Mouse (Mus musculus) mature B cell (primary cell): ENCODE measurements around the gene Ercc6.

Experiments used
- in situ Hi-C: fragments of 300-500 bp; cut with MboI; formaldehyde crosslinking; loops from 2 replicates; pipeline ENCODE4 v1.14.3; 2019

Gene Ercc6

DNA sequence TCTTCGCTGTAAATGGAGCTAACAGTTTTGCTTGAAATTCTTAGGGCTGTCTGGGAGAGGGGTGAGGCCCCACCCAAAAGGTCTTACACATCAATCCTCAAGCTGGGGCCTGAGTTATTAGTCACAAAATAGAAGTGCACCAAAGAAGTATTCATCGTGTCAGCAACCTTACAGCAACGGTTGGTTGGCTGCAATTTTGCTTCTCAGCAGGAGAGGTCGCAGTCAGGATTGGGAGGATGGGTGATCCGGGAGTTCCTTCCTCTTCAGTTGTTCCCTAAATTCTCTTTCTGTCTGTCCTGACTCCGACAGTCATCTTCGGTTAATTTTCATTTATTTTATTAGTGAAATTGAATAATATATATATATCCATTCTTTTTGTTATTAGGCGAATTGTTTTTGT lies 59.2 kb downstream of the Ercc6 start:
- in situ Hi-C loops: no loop called here

DNA sequence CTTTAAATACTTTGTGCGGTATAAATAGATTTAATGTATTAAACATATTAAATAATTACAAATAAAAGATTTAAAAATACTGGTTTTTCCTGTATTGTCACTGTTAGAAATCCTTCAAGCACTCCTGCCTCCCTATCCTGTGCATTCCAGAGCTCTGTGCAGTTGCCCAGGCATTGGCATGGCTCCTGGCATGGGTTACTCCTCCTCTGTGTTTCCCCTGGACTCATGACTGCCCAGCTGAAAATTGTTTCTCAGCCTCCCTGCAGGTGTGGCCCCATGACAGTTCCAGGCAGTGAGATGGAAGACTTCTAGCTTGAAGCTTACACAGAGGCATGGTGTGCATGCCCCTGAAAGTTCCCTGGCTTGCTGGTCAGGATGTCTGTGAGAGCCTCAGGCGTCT lies 65.1 kb downstream of the Ercc6 start:
- in situ Hi-C loops: no loop called here

DNA sequence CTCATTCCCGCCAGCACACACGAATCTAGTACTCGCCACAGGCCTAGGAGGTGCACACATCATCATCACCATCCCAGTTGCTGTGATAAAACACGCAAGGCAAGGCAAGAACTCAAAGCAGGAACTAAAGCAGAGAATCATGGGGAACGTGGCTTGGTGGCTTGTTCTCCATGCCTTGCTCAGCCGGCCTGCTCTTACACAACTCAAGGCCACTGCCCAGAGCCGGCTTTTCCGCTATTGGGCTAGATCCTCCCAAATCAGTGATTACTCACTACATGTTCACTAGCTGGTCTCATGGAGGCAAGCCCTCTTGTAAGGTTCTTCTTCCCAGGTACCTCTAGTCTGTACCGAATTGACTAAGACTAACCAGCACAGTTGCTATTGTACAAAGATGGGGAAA lies 70.4 kb downstream of the Ercc6 start:
- in situ Hi-C loops: no loop called here

DNA sequence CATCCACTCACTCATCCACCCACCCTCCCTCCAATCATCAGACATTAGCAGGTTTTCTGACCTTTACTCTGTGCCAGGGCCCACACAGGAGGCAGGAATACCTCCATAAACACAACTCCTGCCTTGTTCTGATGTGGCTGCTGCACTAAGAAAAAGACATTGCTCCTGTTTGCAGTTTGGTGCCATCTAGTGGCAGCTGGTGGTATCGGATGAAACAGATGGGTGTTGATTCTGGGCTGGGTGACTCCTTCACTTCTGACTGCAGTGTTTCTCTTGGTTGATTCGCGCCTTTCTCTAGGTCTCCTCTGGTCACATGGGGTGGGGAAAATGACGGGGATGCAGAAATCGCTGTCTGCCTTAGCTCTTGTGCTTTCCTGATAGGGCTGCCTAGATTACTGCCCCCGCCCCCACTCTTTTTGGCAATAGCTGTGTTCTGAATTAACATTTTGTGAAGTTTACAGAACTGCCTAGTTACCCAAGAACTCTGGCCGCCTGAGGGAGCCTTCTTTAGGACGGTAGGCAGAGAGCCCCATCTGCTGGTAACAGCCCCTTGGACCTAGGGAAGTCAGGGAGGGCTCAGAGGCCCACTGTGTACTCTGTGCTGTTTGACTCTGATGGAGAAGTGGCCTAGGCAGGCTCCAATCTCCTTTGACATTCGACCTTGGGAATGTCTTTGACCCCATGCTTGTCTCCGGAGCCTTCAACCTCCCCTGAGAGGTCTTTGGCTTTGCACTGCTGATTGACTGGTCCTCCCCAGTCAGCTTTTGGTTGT lies 73.9 kb downstream of the Ercc6 start:
- in situ Hi-C loops: no loop called here

DNA sequence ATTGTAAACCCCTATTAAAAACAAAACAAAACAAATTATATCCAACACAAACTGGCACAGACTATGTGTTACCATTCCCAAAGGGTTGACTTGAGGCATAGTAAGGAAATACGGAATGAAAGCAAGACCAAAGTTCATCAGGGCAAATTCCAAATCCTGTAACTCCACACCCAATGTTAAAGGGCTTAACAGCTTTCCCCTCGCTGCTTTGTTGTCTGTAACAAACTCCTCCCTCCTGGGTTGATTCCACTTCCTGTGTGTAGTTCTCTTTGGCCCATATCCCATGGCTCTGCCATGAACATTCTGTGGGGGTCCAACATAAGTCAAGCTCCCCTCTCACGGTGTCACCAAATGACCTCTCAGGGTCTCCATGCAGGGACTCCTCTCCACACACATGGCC lies 77.1 kb downstream of the Ercc6 start:
- in situ Hi-C loops: no loop called here

DNA sequence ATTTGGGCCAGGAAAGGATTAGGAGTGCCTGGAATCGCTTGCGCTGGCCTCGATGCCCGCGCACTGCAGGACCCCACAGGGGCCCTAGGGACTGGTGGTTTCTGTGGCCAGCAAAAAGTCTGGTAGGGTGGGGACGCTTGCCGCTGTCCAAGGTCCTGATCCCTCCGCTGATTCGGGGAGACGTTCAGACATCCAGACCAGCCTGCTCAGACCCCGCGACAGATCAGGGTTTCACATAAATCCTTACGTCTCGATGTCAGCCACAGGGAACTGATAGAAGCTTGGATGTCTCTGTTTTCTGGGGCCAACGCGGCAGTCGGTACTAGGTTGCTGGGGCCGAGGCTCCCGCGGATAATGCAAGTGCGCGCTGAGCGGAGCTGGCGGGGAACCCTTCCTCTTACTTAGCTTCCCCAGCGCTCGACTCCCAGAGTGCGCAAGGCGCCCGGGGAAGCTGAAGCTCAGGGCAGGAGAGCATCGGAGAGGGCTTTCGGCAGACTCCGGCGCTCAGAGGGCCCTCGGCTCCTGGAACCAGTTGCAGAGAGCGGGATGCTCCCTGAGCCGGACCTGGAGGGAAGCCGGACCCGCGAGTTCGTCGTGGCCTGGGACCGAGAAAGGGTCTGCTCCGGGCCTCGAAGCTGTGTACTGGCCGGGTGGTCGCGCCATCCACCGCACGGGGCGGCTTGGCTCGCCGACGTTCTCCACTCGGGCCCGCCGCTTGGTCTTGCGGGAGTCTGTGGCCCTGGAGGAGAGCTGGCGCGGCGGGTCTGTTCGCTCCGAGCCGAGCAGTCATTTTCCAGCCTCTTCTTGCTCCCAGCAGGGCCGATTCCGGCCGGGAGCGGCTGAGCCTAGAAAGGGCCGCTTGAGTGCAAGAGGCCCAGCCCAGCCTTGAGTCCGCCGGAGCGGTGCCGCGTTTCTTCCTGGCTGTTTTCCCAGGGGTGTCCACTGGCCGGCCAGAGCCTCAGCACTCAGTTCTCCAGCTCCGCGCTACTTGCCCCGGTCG lies 84.2 kb downstream of the Ercc6 start:
- in situ Hi-C loops: no loop called here

DNA sequence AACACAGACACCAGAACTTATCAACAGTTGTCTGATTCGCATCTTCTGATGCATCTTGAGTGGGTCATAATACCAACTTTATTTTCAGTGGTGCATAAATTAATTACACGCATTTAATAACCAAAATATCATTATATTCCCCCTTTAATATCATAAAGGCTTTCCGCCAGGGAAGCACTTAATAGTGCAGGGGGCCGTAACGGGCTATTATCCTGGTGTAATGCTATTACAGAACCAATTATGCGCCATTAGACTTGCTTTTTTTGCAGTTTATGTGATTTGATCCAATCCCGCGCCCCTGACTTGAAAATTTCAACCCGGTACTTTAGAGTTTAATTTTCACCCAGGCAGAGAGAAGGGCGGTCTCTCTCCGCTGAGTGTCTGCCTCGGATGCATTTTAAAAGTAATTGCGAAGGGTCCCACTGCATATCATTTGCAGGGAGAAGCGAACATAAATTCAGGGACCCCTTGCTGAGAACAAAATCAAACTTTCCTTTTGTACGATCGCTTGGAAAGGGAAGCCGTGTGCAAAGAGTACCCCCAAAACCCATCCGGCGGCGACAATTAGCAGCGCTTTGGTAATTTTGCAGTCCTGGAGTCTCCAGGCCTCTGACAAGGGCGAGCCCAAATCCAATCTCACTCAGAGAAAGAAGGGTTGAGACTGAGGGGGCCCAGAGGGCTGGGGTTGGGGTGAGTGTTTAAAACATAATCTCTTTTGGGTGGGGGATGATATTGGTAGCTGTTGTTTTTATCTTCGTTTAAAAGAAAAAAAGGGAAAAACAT lies 85.3 kb downstream of the Ercc6 start:
- in situ Hi-C loops: no loop called here

DNA sequence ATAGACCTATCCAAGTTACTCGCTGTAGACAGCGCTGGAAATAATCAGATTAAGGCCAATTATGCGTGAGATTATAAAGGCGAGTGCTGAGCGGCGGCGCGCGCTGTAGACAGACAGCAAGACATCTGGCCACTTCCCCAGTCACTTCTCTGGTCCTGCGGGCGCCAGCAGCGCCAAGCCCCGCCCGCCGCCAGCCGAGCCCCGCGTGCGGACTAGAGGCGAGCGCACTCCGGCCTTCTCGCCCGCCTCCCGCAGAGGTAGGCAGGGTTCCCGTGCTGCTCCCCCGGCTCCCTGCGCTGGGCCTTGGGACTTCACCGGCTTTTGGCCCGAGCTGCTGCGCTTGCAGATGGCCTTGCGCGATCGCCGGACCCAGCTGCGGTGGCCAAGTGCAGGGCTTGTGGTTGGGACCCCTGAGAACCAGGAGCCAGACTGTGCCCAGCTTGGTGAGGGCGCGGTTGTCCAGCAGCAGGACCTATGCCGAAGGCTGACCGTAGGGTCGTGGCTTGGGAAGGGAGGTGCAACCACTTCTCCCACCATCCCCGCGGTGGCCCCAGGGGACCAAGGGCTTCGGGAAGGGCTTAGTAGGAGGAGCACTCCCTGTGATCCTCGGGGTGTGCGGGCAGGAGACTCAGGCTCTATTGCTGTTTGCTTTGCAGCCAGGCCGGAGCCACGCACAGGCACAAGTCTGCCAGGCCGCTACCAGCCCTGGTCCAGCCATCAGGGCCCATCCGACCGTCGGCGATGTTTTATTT lies 86.1 kb downstream of the Ercc6 start, which contains the start of gene Prrxl1:
Prrxl1 (plus strand) TSS at position 118 of the 752 bp plus-strand sequence.
- in situ Hi-C loops: no loop called here

DNA sequence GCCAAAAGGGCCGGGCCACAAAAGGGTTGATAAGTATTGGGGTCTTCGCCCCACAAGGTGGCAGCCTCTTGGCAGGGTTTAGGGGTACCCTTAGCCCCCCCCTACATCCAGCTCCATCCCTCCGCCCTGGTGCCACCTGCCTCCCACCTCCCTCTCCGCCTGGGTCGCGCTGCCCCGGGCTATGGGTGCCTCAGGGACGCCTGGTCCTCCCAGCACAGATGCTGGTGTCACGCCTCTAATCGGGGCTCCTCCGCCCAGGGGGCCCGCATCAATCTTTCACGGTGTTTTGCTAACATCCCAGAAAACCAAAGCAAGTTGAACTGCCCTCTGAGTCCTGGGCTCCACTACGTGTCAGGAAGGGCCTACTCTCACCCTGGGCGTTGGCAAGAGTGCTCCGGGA lies 86.8 kb downstream of the Ercc6 start:
- in situ Hi-C loops: no loop called here

DNA sequence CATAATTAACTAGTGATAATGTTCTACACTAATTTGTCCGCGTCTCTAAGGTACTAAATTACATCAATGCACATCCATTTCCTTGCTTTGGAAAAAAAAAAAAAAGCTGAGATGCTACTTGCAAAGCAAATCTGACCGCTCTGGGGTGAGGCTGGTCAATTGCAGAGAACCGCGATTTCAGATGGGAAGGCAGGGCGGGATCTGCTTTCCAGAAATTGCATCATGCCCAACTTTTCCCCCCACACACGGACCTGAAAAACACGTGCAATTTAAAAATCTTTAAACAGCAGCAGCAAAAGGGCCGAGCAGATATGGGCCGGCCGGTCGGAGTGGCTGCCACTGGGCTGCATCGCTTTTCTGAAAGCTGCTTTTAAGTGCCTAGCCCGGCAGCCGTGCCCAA lies 92.2 kb downstream of the Ercc6 start:
- in situ Hi-C loops: no loop called here

DNA sequence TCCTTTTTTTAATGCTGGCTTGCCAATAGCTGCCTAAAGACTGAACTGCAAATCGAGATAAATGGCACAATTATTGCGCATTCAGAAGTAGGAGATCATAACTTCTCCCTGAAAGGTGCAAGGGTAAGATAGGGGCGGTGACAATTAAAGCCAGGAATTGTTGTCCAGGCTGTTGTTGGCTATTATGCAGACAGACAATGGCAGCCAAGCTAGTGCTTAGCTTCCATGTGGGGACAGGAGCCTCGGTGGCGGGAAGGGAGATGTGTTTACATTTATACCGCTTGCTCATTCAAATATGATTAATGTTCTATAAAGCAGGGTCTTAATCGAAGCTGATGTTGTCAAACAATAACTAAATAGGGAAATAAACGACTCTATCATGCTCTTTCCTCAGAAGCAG lies 93.0 kb downstream of the Ercc6 start:
- in situ Hi-C loops: no loop called here

DNA sequence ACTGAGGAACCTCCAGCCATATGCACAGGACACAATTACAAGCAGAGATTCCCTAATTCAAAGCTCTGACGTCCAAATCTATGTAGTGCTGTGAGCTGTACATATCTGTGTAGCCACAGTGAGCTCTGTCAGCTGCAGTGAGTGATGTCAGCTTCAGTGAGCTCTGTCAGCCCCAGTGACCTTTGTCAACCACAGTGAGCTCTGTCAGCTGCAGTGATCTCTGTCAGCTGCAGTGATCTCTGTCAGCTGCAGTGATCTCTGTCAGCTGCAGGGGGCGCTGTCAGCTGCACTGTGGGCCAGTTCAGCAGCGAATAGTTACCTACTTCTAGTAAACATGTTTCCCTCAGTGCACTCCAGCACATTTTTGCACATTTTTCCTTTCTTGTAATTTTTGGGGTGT lies 96.1 kb downstream of the Ercc6 start:
- in situ Hi-C loops: no loop called here

DNA sequence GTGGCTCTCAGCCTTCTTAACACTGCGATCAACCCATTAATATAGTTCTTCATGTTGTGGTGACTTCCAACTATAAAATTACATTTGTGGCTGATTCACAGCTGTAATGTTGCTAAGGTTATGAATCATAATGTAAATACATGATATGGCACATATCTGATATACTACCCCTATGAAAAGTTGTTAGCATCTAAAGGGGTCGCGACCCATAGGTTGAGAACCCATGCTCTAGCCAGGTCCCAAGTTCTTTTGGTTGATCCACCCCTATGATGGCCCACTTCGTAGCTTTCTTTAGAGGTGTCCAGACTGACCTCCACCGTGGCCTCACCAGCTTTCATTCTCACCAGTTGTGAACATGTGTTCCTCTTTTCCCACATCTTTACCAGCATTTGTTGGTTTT lies 103.9 kb downstream of the Ercc6 start:
- in situ Hi-C loops: no loop called here

DNA sequence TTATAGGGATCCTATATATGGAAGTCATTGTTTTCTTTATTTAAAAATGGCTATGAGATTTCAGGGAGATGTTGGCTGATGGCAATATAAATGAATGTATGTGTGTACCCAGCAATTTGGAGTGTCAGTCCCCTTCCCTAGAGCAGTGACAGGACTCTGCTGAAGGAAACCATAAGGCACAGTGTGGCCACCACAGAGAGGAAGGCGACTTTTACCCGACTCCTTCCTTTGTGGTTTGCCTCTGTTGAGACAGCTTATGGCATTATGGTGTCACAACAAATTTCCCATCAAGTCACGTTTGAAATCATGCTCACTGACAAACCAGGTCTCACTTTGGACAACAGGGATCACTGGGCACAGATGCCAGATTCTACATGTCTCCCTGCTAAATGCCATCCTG lies 110.9 kb downstream of the Ercc6 start:
- in situ Hi-C loops: no loop called here

DNA sequence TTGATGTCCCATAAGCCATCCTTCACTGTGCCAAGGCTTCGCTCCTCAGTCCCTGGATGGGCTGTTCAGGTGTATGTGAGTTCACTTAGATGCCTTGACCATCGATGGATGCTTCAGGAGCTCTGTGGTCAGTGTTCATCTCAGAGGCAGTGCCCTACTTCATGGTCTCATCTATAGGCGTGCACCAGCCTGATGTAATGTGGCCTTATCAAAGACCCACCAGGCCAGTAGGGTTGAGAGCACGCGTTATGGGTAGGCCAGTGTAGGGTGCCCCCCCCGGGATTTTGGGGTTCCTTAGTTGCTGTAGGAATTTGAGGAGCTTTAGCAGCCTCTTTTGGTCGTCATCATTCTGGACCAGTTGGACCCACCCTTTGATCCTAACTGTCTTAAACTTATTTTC lies 111.5 kb downstream of the Ercc6 start:
- in situ Hi-C loops: no loop called here

DNA sequence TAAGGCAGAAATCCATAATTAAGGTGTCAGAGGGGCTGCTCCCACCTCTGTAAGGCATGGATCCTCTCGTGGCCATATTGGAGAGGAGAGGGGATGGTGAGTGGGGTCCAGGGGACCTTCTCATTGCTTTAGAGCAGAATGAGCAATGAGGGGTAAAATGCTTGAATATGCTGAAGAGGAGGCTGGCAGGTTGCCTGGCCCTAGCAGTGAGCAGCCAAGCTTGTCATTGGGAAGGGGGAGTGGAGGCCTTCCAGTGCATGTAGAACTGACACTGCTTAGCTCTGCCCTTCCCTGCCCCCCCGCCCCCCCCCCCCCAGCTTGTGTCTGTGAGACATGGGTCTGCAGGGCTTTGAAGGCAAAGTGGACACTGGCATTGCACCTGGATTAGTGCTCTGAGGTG lies 114.0 kb downstream of the Ercc6 start:
- in situ Hi-C loops: no loop called here

DNA sequence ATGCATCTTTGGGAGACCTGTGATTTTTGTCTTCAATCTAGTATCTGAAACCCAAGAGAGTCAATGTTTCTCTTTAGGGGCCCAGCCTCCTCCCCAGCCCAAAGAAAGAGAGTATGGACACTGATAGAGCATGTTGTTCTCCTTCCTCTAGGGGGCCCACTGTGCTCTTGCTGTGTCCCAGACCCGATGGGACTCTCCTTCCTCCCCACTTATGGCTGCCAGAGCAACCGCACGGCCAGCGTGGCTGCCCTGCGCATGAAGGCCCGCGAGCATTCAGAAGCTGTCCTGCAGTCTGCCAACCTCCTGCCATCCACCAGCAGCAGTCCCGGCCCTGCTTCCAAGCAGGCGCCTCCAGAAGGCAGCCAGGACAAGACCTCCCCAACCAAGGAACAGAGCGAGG lies 115.3 kb downstream of the Ercc6 start:
- in situ Hi-C loops: no loop called here
